Mouse (Mus musculus): ENCODE results near the gene Arl6ip4. TPM values are rescaled to one million over a fixed set of nuclear protein-coding genes. Genes with fewer than 3 reads are reported as not detected.

The Arl6ip4 gene
- polyA plus RNA-seq, 1 experiment from 2014 or later, result 84.6 TPM

DNA sequence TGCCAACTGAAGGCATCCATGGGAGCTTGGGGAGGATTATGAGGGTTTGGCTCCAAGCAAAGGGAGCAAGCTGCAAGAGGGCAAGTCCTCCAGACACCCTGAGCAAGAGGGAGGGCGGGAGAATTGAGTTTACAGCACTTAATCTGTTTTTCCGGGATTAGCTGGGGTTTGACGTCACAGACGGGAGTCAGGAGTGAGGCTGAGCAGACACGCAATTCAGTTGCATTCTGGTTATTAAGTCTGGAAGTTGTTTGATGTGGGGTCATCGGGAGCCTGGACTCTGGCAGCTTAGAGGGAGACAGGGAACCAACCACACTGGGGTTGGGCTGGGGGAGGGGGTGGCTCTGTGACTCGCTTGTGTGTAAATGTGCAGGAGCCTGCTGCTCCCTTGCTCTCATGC, 43.6 kb downstream of the Arl6ip4 start:
- Histone ChIP-seq H3K9me3 (replicated peaks) (no peaks in the 10 kb centered on the region), H3K27me3 (no peaks in the 10 kb centered on the region), H3K9ac (no peak overlapping the region), H3K27ac (no peak overlapping the region), H3K4me2 (no peak overlapping the region), H3K4me3 (replicated peaks) (no peak overlapping the region), H3K36me3 (no peaks in the 10 kb centered on the region), H3K4me1 (replicated peaks) (peaks cover 41% of the 10 kb centered on the region)
- DNase-seq (no peak), ATAC-seq (ENCODE audit: low read depth) (no peak)
- 66% methylated on average over 7 of the region's 7 CpGs for WGBS (ENCODE audit: insufficient replicate concordance)

DNA sequence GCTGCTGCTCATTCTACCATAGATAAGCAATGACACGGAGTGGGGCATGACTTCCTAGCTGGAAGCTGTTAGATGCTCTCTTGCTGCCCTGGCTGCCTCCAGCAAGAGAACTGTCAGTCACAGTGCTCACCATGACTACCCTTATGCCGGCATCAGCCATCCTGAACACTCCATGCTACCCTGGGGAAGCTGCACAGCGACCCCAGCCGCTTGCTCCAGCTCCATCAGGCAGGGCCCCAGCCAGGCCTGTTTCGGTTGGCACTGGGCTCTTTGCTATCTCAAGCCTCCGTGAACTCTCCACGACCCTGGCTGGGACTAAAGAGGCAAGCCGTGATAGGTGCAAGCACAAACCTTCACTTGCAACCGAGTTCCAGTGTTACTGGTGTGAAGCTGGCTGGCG, 45.9 kb downstream of the Arl6ip4 start:
- peaks cover 63% of the 10 kb centered on the region for H3K4me1 ChIP-seq (replicated peaks)

DNA sequence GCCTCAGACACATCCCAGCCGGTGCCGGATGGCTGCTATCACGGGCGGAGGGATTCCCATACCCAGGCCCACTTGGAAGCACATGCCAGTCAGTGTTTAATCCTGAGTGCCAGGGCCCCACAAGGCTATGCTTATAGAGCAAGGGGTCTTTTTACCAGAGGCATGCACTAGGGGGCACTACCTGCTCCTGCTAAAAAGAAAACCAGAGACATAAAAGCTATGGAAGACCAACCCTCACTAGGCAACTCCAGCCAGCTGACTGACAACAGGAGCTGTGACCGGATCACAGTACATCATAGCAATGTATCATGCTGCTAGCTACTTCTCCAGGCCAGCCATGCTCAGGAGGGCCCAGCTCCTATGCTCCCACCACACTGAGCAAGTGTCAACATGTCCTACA, 46.7 kb downstream of the Arl6ip4 start:
- WGBS (ENCODE audit: insufficient replicate concordance), result 66% methylated on average over 5 of the region's 5 CpGs
- Histone ChIP-seq H3K9me3 (replicated peaks) (no peaks in the 10 kb centered on the region), H3K4me3 (replicated peaks) (no peak overlapping the region), H3K4me2 (no peak overlapping the region), H3K9ac (no peak overlapping the region), H3K27me3 (no peaks in the 10 kb centered on the region), H3K4me1 (replicated peaks) (peaks cover 71% of the 10 kb centered on the region), H3K36me3 (no peaks in the 10 kb centered on the region), H3K27ac (no peak overlapping the region; the same call in 1 of the 2 replicates)
- DNase-seq (peak; percentile 46), ATAC-seq (ENCODE audit: low read depth) (peak; percentile 16; the same call in 1 of the 2 replicates)

More for the DNA sequence above, 45.9 kb downstream of the Arl6ip4 start:
- no peak overlapping the region for H3K4me2 ChIP-seq
- H3K27ac ChIP-seq, result no peak overlapping the region; the same call in 1 of the 2 replicates
- DNase-seq (no peak), ATAC-seq (ENCODE audit: low read depth) (no peak)
- no peak overlapping the region for H3K9ac ChIP-seq
- H3K4me3 ChIP-seq (replicated peaks), result no peak overlapping the region
- no peaks in the 10 kb centered on the region for H3K27me3 ChIP-seq
- H3K36me3 ChIP-seq, result no peaks in the 10 kb centered on the region
- 62% methylated on average over 10 of the region's 10 CpGs for WGBS (ENCODE audit: insufficient replicate concordance)
- H3K9me3 ChIP-seq (replicated peaks), result no peaks in the 10 kb centered on the region

DNA sequence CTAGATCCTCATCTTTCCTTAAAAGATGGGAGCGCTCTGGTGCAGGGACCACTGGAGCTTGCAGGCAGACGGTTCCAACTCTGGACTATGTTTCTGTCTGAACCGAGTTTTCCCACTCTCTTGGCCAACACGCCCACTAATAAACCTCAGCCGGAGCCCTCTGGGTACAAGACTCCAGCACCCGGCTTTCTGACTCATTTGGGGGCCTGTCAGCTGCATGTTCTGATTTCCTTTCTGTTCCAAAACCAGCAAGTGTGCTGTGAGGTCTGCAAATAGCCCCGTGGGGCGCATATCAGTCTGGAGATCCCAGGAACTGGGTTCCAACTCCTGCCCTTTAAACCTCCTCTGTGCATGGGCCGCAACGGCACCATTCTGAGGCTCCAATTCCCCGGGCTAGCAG, 47.6 kb downstream of the Arl6ip4 start:
- no peak overlapping the region for H3K27ac ChIP-seq

DNA sequence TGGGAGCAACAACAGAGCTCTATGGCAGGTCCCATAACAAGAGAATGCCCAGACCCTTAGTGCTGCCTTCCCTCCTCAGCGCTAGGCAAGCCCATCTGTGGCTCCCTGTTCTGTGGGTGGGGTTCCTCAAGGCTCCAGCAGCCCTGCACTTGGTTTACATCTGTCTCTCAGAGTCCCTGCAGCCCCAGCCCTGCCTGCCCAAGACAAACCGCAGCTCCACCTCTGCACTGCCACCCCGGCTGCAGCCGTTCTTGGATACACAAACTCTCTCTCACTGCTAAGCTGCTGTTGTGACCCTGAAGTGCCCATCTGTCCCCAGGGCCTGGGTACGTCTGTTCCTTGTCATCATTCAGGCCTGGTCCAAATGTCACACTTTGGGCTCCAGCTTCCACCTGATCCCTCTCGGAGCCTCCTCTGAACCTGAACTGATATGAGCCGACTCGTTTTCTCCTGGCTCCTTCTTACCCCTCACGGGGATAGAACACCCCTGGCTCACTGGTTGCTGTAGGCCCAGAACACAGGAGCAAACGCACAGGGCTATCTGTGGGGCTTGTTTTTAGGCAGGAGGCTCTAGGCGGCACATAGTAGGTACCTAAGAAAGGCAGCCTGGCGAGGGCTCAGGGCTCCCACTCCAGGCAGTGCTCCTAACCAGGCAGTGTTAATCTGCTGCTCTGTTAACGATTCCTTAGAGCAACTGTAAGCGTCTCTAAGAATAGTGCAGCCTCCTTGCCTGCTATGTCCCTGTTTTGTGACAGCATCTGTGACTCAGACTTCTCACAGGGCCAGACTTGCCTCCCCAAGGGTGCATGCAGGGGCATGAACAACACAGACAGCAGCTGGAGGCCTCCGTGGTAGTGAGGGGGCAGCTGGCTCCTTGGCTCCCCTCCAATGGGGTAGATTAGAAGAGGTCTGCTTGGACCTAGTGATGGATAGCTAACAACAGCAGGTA, 50.0 kb downstream of the Arl6ip4 start:
- Histone ChIP-seq H3K27me3 (no peaks in the 10 kb centered on the region), H3K4me2 (no peak overlapping the region), H3K4me3 (replicated peaks) (no peak overlapping the region), H3K4me1 (replicated peaks) (peaks cover 66% of the 10 kb centered on the region), H3K9ac (no peak overlapping the region), H3K27ac (peak overlapping the region; percentile 1; the same call in 1 of the 2 replicates), H3K36me3 (no peaks in the 10 kb centered on the region), H3K9me3 (replicated peaks) (no peaks in the 10 kb centered on the region)
- ATAC-seq (ENCODE audit: low read depth), result peak; percentile 70
- 45% methylated on average over 15 of the region's 15 CpGs for WGBS (ENCODE audit: insufficient replicate concordance)
- DNase-seq, result peak; percentile 35

More for the DNA sequence above, 47.6 kb downstream of the Arl6ip4 start:
- ATAC-seq (ENCODE audit: low read depth), result no peak
- no peak for DNase-seq
- Histone ChIP-seq H3K4me1 (replicated peaks) (peaks cover 74% of the 10 kb centered on the region), H3K27me3 (no peaks in the 10 kb centered on the region), H3K4me2 (no peak overlapping the region), H3K9me3 (replicated peaks) (no peaks in the 10 kb centered on the region), H3K9ac (no peak overlapping the region), H3K4me3 (replicated peaks) (no peak overlapping the region), H3K36me3 (no peaks in the 10 kb centered on the region)
- 80% methylated on average over 11 of the region's 11 CpGs for WGBS (ENCODE audit: insufficient replicate concordance)

DNA sequence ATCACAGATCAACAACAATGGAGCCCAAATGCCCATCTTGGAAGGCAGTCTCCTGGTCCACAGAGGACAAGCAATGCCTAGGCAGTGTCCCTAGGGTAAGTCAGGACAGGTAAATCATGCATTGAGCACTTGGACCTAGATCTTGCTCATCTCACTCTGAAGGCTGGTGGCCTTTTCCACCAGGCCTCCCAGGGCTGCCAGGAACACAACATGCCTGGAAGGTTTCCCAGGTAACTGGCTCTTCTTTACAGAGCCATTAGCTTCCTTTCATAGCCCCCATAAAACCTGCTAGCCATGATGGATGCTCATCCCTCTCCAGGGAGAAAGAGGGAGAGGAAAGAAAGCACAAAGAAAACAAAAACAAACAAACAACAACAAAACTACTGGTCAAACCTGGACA, 50.9 kb downstream of the Arl6ip4 start:
- H3K9ac ChIP-seq, result no peak overlapping the region
- no peak overlapping the region for H3K4me3 ChIP-seq (replicated peaks)
- no peaks in the 10 kb centered on the region for H3K27me3 ChIP-seq
- no peak overlapping the region for H3K4me2 ChIP-seq
- H3K4me1 ChIP-seq (replicated peaks), result peaks cover 66% of the 10 kb centered on the region
- H3K36me3 ChIP-seq, result no peaks in the 10 kb centered on the region
- no peak for DNase-seq
- no peak for ATAC-seq (ENCODE audit: low read depth)
- no peaks in the 10 kb centered on the region for H3K9me3 ChIP-seq (replicated peaks)
- H3K27ac ChIP-seq, result no peak overlapping the region

DNA sequence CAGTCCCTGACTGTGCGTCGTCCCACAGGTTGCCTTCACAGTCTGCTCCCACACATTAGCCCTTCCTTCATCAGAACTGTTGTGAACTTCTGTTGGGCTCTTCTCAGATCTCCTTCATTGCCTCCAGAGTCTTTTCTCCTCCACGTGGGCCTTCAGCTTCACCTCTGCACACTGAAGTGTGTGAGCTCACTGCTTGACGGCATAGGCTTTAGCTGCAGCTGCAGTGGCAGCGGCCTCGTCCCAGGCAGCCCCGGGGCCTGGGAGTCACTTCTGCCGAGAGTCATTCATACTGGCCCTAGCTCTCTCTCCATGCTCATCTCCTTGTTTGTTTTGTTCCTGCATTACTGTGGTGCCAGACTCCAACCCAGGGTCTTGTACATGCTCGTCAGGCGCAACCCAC, 51.7 kb downstream of the Arl6ip4 start:
- Histone ChIP-seq H3K27me3 (no peaks in the 10 kb centered on the region), H3K4me1 (replicated peaks) (peaks cover 66% of the 10 kb centered on the region), H3K9me3 (replicated peaks) (no peaks in the 10 kb centered on the region), H3K36me3 (no peaks in the 10 kb centered on the region), H3K4me2 (no peak overlapping the region), H3K4me3 (replicated peaks) (no peak overlapping the region), H3K27ac (no peak overlapping the region), H3K9ac (no peak overlapping the region)
- DNase-seq, result no peak
- ATAC-seq (ENCODE audit: low read depth), result no peak
- 72% methylated on average over 10 of the region's 10 CpGs for WGBS (ENCODE audit: insufficient replicate concordance)

Other genes with a start within 250 kb of the Arl6ip4 start
- gene Hcar1, start 236.1 kb upstream of the Arl6ip4 start, polyA plus RNA-seq (2015; fragmentation: Nextera tagmentation; extraction: Ambion mirVana), result 0.09 and 0.14 TPM in 2 replicates
- gene Denr, start 208.9 kb upstream of the Arl6ip4 start, polyA plus RNA-seq (2015; fragmentation: Nextera tagmentation; extraction: Ambion mirVana), result 79.0 and 103 TPM in 2 replicates
- 0.92 and 1.2 TPM in 2 replicates for gene Gm43518, start 188.7 kb upstream of the Arl6ip4 start, polyA plus RNA-seq (2015; fragmentation: Nextera tagmentation; extraction: Ambion mirVana)
- 3.6 and 4.1 TPM in 2 replicates for gene Ccdc62, start 185.4 kb upstream of the Arl6ip4 start, polyA plus RNA-seq (2015; fragmentation: Nextera tagmentation; extraction: Ambion mirVana)
- gene Hip1r, start 142.5 kb upstream of the Arl6ip4 start, polyA plus RNA-seq (2015; fragmentation: Nextera tagmentation; extraction: Ambion mirVana), result 11.3 and 12.9 TPM in 2 replicates
- gene Vps37b, start 83.8 kb upstream of the Arl6ip4 start, polyA plus RNA-seq (2015; fragmentation: Nextera tagmentation; extraction: Ambion mirVana), result 16.1 and 18.0 TPM in 2 replicates
- gene Abcb9, start 20.3 kb upstream of the Arl6ip4 start, polyA plus RNA-seq (2015; fragmentation: Nextera tagmentation; extraction: Ambion mirVana), result 4.5 and 4.6 TPM in 2 replicates
- 18.4 and 18.5 TPM in 2 replicates for gene Ogfod2, start 3.8 kb upstream of the Arl6ip4 start, polyA plus RNA-seq (2015; fragmentation: Nextera tagmentation; extraction: Ambion mirVana)
- gene Pitpnm2, start 133.7 kb downstream of the Arl6ip4 start, polyA plus RNA-seq (2015; fragmentation: Nextera tagmentation; extraction: Ambion mirVana), result 1.3 and 1.4 TPM in 2 replicates
- 5.6 and 6.3 TPM in 2 replicates for gene Mphosph9, start 211.9 kb downstream of the Arl6ip4 start, polyA plus RNA-seq (2015; fragmentation: Nextera tagmentation; extraction: Ambion mirVana)
- 7.0 and 7.7 TPM in 2 replicates for gene 2810006K23Rik, start 212.0 kb downstream of the Arl6ip4 start, polyA plus RNA-seq (2015; fragmentation: Nextera tagmentation; extraction: Ambion mirVana)
- 15.2 and 17.1 TPM in 2 replicates for gene Cdk2ap1, start 247.0 kb downstream of the Arl6ip4 start, polyA plus RNA-seq (2015; fragmentation: Nextera tagmentation; extraction: Ambion mirVana)